Mouse (Mus musculus) left cerebral cortex, postnatal 4 days (tissue): ENCODE results near the gene Rcan2. TPM values are rescaled to one million over a fixed set of nuclear protein-coding genes. Genes with fewer than 3 reads are reported as not detected.

Experiments used
- DNase-seq: peaks from one replicate; pipeline ENCODE4 v3.0.0-alpha.2; 2022
- intact Hi-C: fragments of 180-260 bp; cut with DNase I; formaldehyde crosslinking; loops from one replicate; pipeline ENCODE4 v1.15.1; 2025
- total RNA-seq, 2 experiments: library from RNA; stranded (reverse); gene quantifications; 2 replicates each; pipeline ENCODE4 v1.2.3; 2021

Gene Rcan2
- total RNA-seq, 2 experiments from 2014 or later: 43.1 to 49.9 TPM

DNA sequence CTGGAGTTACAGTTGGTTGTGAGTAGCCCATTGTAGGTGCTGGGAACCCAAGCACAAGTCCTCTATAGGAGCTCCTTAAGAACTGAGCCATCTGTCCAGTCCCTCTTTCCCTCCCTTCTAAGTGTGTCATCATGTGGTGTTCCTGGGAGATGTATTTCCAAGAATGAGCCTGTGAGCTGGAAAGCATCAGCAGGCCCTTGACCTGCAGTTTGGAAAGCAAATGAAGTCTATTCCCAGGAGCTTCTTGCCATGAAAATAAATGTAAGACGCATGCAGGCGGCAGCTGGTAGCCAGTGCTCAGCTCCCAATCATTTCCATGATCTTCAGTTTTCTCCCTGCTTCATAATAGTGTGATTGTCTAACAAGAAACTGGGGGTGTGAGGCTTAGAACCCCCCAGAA is 203.2 kb downstream of the Rcan2 start:
- no peak for DNase-seq
- intact Hi-C loops: no loop called here

GRCm38 (mm10) chr17:44007411-44007810 is 206.3 kb downstream of the Rcan2 start:
- no peak for DNase-seq
- intact Hi-C loops: no loop called here

DNA sequence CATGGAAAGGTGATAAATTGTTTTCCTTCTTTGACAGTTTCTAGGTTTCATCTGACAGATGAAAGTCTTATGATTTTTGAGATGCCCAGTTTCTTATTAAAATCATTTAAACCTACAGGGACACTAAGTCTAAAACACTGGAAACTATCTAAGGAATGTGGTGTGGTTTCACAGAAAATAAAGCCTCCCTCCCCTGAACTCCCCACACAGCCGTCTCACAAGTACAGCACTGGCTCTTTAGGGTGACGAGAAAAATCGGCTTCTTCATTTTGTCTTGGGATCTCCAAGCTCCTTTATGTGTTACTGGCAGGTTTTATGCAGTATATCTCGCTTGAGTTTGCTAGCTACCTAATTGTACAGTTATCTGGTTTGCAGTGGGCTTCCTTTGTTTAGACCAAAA is 210.8 kb downstream of the Rcan2 start:
- intact Hi-C loops: no loop called here
- no peak for DNase-seq

DNA sequence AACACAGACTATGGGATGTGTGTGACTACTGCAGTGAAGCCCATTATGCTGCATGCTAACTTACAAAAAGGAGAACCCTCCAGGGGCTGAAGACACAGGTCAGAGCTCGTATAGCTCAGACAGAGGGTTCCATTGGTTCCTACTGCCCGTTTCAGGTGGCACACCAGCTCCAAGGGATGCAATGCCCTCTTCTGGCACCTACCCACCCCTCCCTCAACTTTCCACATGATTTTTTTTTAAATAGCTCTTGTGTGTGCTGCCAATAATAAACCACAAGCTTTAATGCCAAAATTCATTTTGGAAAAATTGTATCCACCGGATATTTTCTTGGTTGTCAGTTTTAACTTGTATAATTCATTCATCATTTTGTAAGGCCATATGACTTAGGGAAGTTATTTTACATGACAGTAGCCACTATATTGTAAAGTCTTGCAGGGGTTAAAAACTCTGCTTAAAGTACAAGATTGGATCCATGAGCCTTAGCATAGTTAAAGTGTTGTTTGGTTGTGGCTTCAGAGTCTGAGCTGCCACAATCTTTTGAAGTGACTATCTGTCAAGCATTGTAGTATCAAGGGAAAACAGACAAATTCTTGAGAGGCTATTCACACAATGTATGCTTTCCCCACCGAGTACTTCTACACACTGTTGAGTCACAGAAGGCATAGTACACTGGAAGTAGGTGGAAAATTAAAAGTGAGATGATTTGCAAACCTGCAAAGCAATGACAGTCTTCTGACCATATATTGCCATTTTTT is 212.8 kb downstream of the Rcan2 start:
- intact Hi-C loops: no loop called here
- DNase-seq: no peak

DNA sequence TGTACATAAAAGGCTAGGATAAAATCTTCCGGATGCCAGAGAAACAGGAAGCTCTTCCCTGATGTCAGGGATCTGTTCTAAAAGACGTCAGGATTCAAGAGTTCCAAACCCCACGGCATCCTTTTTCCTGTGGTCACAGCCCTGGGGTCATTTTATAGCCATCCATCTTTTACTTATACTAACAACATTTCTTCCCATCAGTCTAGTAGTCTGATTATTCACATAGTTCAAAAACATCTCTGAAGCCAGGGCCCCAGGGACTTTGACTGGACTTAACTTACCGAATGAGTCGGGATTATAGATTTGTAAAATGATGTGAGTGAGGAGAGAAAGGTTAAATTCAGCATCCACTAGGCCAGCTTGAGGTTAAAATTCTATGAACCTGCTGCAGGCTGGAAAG is 215.2 kb downstream of the Rcan2 start:
- intact Hi-C loops: no loop called here

DNA sequence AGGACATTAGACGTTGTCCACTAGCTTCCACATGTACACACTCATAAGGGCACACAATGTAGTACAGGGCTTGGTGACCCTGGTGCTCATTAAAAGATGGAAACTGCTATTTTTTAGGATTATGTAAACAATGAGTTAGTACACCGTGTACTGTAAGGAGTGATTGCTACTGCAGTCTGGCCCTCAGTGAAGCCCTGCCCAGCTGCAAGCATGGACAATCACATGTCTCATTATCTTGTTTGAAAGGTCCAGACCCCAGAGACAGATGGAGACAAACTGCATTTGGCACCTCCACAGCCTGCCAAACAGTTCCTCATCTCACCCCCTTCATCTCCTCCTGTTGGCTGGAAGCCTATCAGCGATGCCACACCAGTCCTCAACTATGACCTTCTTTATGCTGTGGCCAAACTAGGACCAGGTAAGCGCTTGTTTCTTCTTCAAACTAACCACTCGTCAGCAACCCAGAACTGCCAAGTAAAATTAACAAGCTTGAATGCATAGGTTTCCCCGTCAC is 219.6 kb downstream of the Rcan2 start:
- DNase-seq: peak; percentile 6
- intact Hi-C loops: no loop called here

More for the DNA sequence above, 215.2 kb downstream of the Rcan2 start:
- DNase-seq: no peak

DNA sequence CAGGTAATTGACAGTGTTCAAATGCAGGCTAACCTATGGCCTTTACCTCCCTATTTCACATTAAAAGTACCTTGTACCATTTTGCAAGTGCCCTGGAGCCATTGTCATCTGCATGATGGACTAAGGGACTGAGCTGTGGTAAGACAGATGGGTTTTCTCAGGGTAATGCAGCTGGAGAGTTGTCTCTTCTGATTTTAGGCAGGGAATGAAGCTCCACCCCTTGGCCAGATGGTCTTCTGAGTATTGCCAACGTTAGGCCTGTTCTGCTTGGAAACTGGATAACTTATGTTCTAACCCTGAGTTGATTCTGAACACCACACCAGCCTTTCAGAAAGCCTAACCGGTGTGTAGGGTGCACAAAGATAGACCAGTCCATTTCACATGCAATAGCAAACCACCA is 222.7 kb downstream of the Rcan2 start:
- no peak for DNase-seq
- intact Hi-C loops: no loop called here

- no peak for DNase-seq
- intact Hi-C loops: no loop called here
Observed at GRCm38 (mm10) chr17:44025011-44025410, 223.9 kb downstream of the Rcan2 start.

DNA sequence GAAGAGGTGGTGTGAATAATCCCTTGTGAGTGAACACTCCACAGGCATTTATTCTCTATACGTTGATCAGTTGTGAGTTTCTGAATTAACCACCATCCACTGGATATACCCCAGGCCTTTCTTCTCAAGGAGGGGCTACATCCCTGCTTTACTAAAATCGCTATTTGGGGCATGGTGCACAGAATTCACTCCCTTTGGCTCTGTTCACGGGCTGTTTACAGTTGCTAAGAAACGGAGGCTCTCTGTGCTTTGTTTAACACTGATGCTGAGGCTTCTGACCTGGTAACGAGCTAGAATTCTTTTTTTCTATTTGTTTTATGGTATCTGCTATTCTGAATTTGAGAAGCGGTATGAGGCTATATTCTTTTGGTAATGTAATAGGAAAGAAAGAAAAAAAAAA is 224.8 kb downstream of the Rcan2 start:
- peak; percentile 6 for DNase-seq
- intact Hi-C loops: no loop called here

DNA sequence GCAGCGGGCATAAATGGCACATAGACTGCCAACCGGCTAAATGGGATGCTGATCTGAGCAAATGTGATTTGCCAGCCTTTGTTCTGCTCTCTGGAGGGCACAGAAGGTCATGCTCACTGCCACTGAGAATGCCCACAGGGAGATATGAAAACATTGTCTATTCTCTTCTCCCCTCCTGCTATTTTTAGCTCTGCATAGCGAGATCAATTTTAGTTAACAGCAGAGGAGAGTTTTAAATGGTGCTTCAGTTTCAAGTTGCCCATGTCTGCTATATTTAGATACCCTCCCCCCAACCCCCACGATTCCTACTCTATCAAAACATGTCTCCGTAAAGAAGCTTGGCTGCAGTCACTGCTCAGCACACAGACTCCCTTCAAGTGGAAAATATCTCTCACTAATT is 225.2 kb downstream of the Rcan2 start:
- intact Hi-C loops: no loop called here

GRCm38 (mm10) chr17:44026786-44027185 is 225.6 kb downstream of the Rcan2 start:
- intact Hi-C loops: no loop called here
- DNase-seq: peak; percentile 33

More for the DNA sequence above, 225.2 kb downstream of the Rcan2 start:
- peak; percentile 31 for DNase-seq

- intact Hi-C loops: no loop called here
Observed at GRCm38 (mm10) chr17:44027311-44027710, 226.2 kb downstream of the Rcan2 start.

GRCm38 (mm10) chr17:44029616-44030015 is 228.5 kb downstream of the Rcan2 start:
- intact Hi-C loops: no loop called here

More at GRCm38 (mm10) chr17:44027311-44027710, 226.2 kb downstream of the Rcan2 start:
- DNase-seq: no peak

DNA sequence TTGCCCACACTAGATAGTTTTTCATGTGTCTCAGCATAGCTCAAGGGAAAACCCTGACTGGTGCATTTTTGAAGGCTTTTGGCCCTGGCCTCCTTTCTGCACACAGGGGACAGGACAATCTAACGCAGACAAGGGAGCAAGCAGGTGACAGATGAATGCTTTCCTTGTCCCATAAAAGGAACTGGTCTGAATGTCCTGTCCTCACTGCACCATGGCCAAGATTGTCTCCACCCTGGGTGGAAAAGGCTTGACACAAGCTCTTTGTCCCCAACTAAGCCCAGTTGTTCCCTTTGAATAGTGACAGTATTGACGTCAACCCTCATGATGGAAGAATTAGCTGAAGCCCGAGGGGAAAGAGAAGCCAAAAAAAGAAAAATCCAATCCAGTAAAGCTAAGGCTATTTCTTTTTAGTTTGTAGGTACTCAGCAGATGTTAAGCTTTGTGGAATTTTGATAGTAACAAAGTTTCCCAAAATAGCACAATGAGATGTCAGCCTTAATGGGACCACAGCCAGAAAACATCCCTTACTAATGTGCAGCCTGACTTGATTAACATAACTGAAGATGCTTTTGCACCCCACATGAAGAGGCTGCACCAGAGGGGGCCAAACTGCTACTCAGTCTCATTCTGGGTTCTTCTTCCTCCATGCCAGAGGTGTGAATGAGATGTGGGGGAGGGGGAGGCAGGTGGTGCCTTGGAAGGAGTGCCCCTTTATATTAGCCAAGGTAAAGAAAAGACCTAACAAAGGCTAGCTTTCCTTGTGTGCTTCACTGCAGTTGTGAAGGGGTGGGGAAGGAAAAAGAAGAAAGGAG is 229.8 kb downstream of the Rcan2 start:
- intact Hi-C loops: no loop called here
- no peak for DNase-seq

More at GRCm38 (mm10) chr17:44029616-44030015, 228.5 kb downstream of the Rcan2 start:
- no peak for DNase-seq

DNA sequence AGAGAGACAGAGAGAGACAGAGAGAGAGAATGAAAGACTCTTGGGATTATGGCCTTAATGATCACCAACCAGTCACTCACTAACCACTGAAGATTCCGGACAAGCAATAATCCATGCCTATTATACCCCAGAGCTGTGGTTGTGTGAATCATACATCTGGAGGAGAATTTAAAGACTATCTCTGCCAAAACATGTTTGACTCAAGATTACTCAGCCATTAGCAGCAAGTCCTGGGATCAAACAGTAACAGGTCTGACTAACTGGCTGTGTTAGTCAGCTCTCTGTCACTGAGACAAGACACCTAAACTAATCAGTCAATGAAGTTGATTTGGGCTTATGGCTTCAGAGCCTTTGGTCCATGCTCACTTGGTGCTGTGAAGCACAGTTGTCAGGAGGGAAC is 233.9 kb downstream of the Rcan2 start:
- DNase-seq: no peak
- intact Hi-C loops: loop anchor here (5.0 kb wide), 1 partner anchor 153 kb away; no protein-coding TSS in a partner anchor

- peak; percentile 64 for DNase-seq
- intact Hi-C loops: loop anchor here (5.0 kb wide), 1 partner anchor 156 kb away; no protein-coding TSS in a partner anchor
Observed at GRCm38 (mm10) chr17:44038656-44039055, 237.5 kb downstream of the Rcan2 start.

- intact Hi-C loops: no loop called here
- DNase-seq: no peak
Observed at GRCm38 (mm10) chr17:44040449-44040848, 239.3 kb downstream of the Rcan2 start.

- no peak for DNase-seq
- intact Hi-C loops: no loop called here
Observed at GRCm38 (mm10) chr17:44042301-44042700, 241.2 kb downstream of the Rcan2 start.

- no peak for DNase-seq
- intact Hi-C loops: no loop called here
Observed at GRCm38 (mm10) chr17:44042861-44043260, 241.7 kb downstream of the Rcan2 start.

GRCm38 (mm10) chr17:44053427-44053826 is 252.3 kb downstream of the Rcan2 start:
- intact Hi-C loops: no loop called here
- no peak for DNase-seq

DNA sequence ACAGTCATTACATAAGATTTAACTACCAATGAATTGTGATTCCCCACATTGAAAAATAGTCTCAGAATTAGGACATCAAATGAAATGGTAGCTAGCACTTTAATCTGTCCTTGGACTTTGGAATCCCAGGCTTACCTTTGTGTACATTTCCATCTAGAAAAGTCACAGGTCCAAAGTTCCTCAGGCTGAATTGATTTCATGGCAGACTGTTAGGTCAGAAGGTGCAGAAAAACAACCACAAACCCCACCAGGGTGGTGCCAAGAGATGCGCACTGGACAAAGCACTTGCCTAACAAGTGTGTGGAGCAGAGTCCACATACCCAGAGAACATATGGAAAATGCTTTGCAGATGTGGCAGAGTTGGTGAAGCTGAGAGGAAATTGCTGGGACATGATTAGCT is 256.0 kb downstream of the Rcan2 start:
- no peak for DNase-seq
- intact Hi-C loops: no loop called here

DNA sequence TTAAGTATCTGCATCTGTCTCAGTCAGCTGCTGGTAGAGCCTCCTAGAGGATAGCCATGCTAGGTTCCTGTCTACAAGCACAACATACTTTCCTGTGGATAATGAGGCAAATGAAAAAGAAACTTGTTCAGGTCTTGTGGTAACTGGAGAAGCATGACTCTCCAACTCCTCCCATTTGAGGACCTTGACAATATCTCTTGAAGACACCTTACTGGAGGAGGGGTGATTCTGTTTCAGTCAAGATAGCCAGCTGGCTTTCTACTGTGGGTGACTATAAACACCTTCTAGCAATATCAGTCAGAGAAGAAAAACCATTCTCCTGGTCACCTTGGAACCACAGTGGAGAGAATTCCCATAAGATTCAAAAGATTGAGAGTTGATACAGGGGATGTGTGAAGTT is 257.0 kb downstream of the Rcan2 start:
- DNase-seq: no peak
- intact Hi-C loops: no loop called here
